Mouse (Mus musculus) embryonic fibroblast, embryonic 13.5 days (primary cell): Measurements from ENCODE around the gene Nrcam.

Experiments used
- CTCF ChIP-seq: IDR thresholded peaks from 2 replicates; pipeline ENCODE4 v1.5.1; 2011; ENCODE audit warnings: mild to moderate bottlenecking, control low read depth, low read length, moderate library complexity, borderline replicate concordance; ENCODE audit not compliant: insufficient read depth
- POLR2A ChIP-seq: IDR thresholded peaks from 2 replicates; pipeline ENCODE4 v1.6.1; 2011; ENCODE audit warnings: low read depth, mild to moderate bottlenecking, control low read depth, low read length, moderate library complexity

DNA sequence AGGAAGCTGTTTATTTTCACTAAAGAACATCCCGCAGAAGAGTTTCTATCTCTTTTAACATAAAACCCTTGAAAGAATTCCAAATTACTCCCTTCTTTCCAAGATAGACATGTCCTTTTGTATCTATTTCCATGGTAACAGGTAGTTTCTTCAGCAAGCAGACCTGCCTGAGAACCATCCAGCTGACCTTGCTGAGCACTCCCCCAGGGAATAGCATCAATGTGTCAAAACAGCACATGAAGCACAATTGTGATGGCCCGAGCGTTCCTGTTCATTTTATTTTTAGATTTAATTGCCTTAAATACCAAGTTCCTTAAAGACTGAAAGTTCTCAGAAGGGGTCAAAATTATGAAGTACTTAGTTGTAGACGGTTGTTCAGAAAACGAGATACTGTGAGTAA lies 16.6 kb downstream of the Nrcam start:
- TF ChIP-seq CTCF, result no peak
- TF ChIP-seq POLR2A, result no peak
